Mouse (Mus musculus) olfactory bulb, adult 2 months (tissue): ENCODE data around the gene Cep295. TPM values are rescaled to one million over a fixed set of nuclear protein-coding genes. Genes with fewer than 3 reads are reported as not detected.

Experiments used
- H3K27ac ChIP-seq: fragments of 200-500 bp; 2 replicates; pipeline ENCODE4 v1.5.1; 2012; ENCODE audit warnings: low read depth, low read length; ENCODE audit not compliant: insufficient read depth
- H3K4me1 ChIP-seq: fragments of 200-500 bp; 2 replicates; pipeline ENCODE4 v1.6.1; 2012; ENCODE audit warnings: low read length; ENCODE audit not compliant: control insufficient read depth, insufficient read depth
- H3K4me3 ChIP-seq: fragments of 200-500 bp; 2 replicates; pipeline ENCODE4 v1.5.1; 2012; ENCODE audit warnings: mild to moderate bottlenecking, low read depth, low read length, moderate library complexity; ENCODE audit not compliant: insufficient read depth
- CTCF ChIP-seq: fragments of 200-500 bp; IDR thresholded peaks from 2 replicates; pipeline ENCODE4 v1.5.1; 2012; ENCODE audit warnings: low read depth, mild to moderate bottlenecking, low read length, moderate library complexity; ENCODE audit not compliant: insufficient read depth
- POLR2A ChIP-seq: fragments of 200-500 bp; IDR thresholded peaks from 2 replicates; pipeline ENCODE4 v1.6.1; 2012; ENCODE audit warnings: mild to moderate bottlenecking, low read depth, low read length, moderate library complexity; ENCODE audit not compliant: insufficient read depth
- WGBS: fragments of 180-500 bp; shearing (Covaris S2); methylation state at CpG from one replicate; pipeline ENCODE4 v1.1.7; 2018; 5-methylcytosine and 5-hydroxymethylcytosine counted together
- polyA plus RNA-seq: library from polyadenylated mRNA; stranded (reverse); fragments of >200 nt; gene quantifications from 2 replicates; pipeline ENCODE4 v1.2.4, GENCODE M21; 2012; ENCODE audit warnings: low replicate concordance; ENCODE audit not compliant: missing spikeins, insufficient read depth, insufficient read length

The Cep295 gene
- 242 TPM in 1 of 2 replicates, not detected in the other for polyA plus RNA-seq

DNA sequence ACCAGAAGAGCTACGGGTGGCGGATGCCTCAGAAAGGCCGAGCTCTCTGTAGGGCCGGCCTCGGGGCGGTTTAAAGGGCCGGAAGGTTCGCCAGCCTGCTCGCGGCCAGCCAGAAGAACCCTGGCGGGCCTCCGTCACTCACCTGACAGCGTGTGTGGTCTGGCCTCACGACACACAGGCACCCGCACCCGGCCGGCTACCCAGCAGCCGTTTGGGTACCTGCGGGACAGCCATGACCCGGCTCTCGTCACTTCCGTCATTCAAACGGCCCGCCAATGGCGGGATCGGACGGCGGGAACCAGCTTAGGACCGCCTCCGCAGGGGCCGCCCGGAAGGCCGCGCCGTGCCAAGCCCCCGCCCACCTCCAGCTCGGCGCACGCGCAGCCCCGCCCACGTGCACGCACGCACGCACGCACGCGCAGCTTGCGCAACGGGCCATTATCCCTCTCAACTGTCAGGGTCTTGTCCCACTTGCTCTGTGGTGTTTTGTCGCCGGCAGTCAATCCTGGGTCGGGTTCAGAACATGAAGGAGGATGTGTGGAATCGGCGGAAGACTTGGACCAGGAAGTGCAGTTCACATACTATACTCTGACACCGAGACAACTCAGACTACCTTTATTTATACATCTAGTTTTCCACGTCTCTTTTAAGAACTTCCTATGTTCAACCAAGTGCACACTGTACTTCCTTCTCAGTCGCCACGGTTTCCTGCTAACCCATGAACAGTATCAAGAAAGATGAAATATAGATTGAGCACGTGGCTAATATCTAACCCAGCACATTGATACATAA is at the start of gene Cep295:
Cep295 (minus strand) TSS at position 305 of the 792 bp plus-strand sequence.
- TF ChIP-seq POLR2A (peak; percentile 96), CTCF (no peak)
- WGBS: 1% methylated on average over 60 of the region's 60 CpGs
- peak within 1 kb of the TSS; percentile 95 for H3K4me3 ChIP-seq
- H3K27ac ChIP-seq: peak within 1 kb of the TSS; percentile 70
- H3K4me1 ChIP-seq: no peaks in the 10 kb centered on the region; the same call in 1 of the 2 replicates

DNA sequence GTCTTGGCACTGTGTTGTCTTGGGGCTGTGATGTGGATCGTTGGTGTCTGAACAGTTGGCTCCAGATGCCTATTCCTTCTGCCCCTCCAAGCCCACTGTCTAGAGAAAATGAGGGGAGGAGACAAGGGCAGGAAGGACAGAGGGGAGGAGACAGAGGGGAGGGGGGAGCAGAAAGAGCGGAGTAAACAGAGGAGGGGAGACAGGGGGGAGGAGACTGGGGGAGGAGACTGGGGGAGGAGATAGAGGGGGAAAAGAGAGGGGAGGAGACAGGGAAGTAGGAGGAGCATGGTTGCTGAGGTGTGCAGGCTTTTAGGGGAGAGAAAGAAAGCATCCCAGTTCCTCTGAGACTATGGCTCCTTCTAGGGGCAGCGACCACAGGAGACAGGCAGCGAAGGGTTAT is 40.0 kb upstream of the Cep295 start:
- no peak for TF ChIP-seq POLR2A
- TF ChIP-seq CTCF: no peak
- H3K27ac ChIP-seq: no peak overlapping the region
- WGBS: 63% methylated on average over 4 of the region's 4 CpGs
- no peak overlapping the region for H3K4me3 ChIP-seq
- no peaks in the 10 kb centered on the region for H3K4me1 ChIP-seq

GRCm38 (mm10) chr9:15395353-15395942 is 37.9 kb upstream of the Cep295 start:
- Histone ChIP-seq H3K4me1 (no peaks in the 10 kb centered on the region), H3K4me3 (no peak overlapping the region), H3K27ac (no peak overlapping the region)
- WGBS: 89% methylated on average over 1 of the region's 1 CpGs
- no peak for TF ChIP-seq POLR2A
- TF ChIP-seq CTCF: no peak

- TF ChIP-seq CTCF (no peak), POLR2A (no peak)
- Histone ChIP-seq H3K4me1 (no peaks in the 10 kb centered on the region), H3K27ac (no peak overlapping the region), H3K4me3 (no peak overlapping the region)
- whole genome bisulfite sequencing: 80% methylated on average over 5 of the region's 5 CpGs
These were observed 29.6 kb upstream of the Cep295 start for GRCm38 (mm10) chr9:15387075-15387643.

DNA sequence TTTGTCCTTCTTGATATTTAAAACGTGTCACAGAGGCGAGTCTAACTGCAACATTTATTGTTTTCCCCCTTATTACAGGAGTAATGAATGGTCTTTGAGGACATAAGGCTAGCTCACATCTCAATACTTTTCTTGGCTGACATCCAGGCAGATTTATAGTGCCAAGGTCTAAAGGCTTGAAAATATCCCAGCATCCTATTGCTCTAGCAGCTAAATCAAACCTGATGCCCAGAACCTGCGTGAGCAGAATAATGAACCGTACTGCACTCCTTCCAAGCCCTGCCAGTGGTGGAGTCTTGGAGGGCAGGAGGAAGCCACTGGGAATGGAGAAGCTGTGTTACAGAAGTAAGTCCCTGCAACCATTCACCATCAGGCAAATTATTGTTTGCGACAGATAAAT is 26.7 kb upstream of the Cep295 start:
- Histone ChIP-seq H3K4me3 (no peak overlapping the region), H3K4me1 (no peaks in the 10 kb centered on the region), H3K27ac (no peak overlapping the region)
- no peak for TF ChIP-seq POLR2A
- no peak for TF ChIP-seq CTCF
- WGBS: 51% methylated on average over 5 of the region's 5 CpGs

GRCm38 (mm10) chr9:15366260-15366659 is 8.7 kb upstream of the Cep295 start:
- no peak overlapping the region for H3K27ac ChIP-seq
- H3K4me3 ChIP-seq: no peak overlapping the region
- no peaks in the 10 kb centered on the region for H3K4me1 ChIP-seq
- 46% methylated on average over 2 of the region's 2 CpGs for WGBS
- no peak for TF ChIP-seq CTCF
- TF ChIP-seq POLR2A: no peak

DNA sequence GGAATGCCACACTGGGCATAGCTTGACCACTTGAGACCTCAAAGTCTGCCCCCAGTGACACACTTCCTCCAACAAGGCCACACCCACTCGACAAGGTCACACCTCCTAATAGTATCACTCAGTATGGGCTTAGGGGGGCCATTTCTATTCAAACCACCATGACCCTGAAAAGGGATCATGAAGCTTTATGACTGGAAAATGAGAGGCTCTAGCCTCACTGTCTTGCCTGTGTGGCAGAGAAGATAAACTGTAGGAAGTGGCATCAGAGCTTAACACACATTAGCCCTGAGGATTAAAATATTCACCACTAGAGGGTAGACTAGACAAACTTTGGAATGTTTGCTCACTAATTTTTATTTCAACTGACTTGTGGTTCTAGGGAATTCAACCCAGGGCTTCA is 8.3 kb upstream of the Cep295 start:
- no peaks in the 10 kb centered on the region for H3K4me1 ChIP-seq
- no peak overlapping the region for H3K4me3 ChIP-seq
- 94% methylated on average over 1 of the region's 1 CpGs for WGBS
- TF ChIP-seq POLR2A (no peak), CTCF (no peak)
- H3K27ac ChIP-seq: no peak overlapping the region

- Histone ChIP-seq H3K27ac (no peak overlapping the region), H3K4me3 (no peak overlapping the region), H3K4me1 (no peaks in the 10 kb centered on the region)
- TF ChIP-seq POLR2A: no peak
- TF ChIP-seq CTCF: no peak
- WGBS: 86% methylated on average over 1 of the region's 1 CpGs
These were observed 7.3 kb upstream of the Cep295 start for GRCm38 (mm10) chr9:15364843-15365242.

DNA sequence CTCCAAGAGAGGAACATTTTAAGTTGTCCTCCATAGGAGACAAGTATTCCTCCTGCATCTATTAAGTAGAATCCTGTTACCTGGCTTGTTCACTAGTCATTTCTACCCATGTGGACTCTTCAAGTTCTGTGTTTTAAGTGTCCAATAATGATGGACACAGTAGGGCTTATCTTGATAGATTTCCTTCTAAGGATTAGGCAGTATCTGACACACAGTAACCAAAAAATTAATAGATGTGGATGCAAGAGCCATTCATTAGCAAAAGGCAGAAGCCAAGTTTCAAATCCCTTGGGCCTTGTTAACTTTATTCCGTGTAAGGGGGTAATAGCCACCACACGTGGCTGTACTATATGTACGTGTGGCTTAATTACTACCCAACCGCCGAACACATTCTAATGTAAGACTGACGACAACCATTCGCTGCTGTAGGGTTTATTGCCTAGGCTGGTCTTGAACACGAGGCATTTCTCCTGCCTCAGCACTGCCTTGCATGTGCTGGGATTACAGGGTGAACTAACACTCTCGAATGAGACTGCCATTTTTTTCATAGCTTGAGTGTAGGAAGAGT is 588 bp downstream of the Cep295 start:
- Histone ChIP-seq H3K4me1 (no peaks in the 10 kb centered on the region; the same call in 1 of the 2 replicates), H3K4me3 (peak overlapping the region; percentile 95), H3K27ac (peak overlapping the region; percentile 12; the same call in 1 of the 2 replicates)
- TF ChIP-seq CTCF: no peak
- no peak for TF ChIP-seq POLR2A
- under 1% methylated on average over 9 of the region's 9 CpGs for WGBS
